Mouse (Mus musculus): Measurements from ENCODE around the gene Faf2. TPM values are rescaled to one million over a fixed set of nuclear protein-coding genes. Genes with fewer than 3 reads are reported as not detected.

Gene Faf2
- total and polyA plus RNA-seq, 2 experiments from 2014 or later: 49.3 to 60.5 TPM

GRCm38 (mm10) chr13:54593617-54594016 lies 28.0 kb upstream of the Faf2 start:
- 86% methylated on average over 11 of the region's 11 CpGs for WGBS
- ATAC-seq (no peak), DNase-seq (no peak)
- Histone ChIP-seq H3K9ac (no peak overlapping the region), H3K4me1 (ENCODE audit: insufficient read depth) (peaks cover 8% of the 10 kb centered on the region; the same call in 1 of the 2 replicates), H3K36me3 (ENCODE audit: insufficient read depth) (peaks cover 50% of the 10 kb centered on the region), H3K27me3 (ENCODE audit: insufficient read depth, low read length) (no peaks in the 10 kb centered on the region), H3K4me2 (ENCODE audit: low read depth) (no peak overlapping the region), H3K4me3 (ENCODE audit: low read depth, low read length) (no peak overlapping the region), H3K27ac (ENCODE audit: low read depth, low read length) (no peak overlapping the region), H3K9me3 (ENCODE audit: low read length) (no peaks in the 10 kb centered on the region)
- no peak for TF ChIP-seq CTCF (IDR thresholded peaks at IDR 0.05; ENCODE audit: low read depth)

- H3K9ac ChIP-seq: no peak overlapping the region
- peaks cover 54% of the 10 kb centered on the region for H3K36me3 ChIP-seq (ENCODE audit: insufficient read depth)
Observed at GRCm38 (mm10) chr13:54596107-54596690, 25.4 kb upstream of the Faf2 start.

DNA sequence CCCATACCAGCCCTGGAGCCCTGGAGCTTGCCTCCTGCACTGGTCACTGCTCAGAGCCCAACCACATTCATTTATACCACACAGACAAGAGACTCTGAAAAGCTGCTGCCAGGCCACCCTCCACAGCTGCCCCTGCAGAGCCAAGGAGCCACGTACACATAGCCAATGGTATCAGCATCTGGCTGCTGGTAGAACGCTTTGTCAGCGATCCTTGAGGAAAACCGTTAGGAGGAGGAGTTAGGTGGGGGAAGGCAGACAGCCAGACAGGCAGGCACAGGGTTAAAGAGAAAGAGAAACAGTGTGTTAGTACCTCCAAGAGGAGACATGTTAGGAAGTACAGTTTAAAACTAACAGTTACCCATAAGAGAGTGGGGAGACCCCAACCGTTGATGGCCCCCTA lies 24.7 kb upstream of the Faf2 start:
- no peaks in the 10 kb centered on the region for H3K27me3 ChIP-seq (ENCODE audit: insufficient read depth, low read length)
- H3K4me1 ChIP-seq (ENCODE audit: insufficient read depth): no peaks in the 10 kb centered on the region
- no peak for TF ChIP-seq CTCF (IDR thresholded peaks at IDR 0.05; ENCODE audit: low read depth)
- DNase-seq (no peak), ATAC-seq (0 out of 2 replicates have a peak, but pooled peaks have one; percentile 42)
- no peak overlapping the region for H3K4me3 ChIP-seq (ENCODE audit: low read depth, low read length)
- H3K9me3 ChIP-seq (ENCODE audit: low read length): no peaks in the 10 kb centered on the region
- peaks cover 57% of the 10 kb centered on the region for H3K36me3 ChIP-seq (ENCODE audit: insufficient read depth)
- no peak overlapping the region for H3K27ac ChIP-seq (ENCODE audit: low read depth, low read length)
- no peak overlapping the region for H3K9ac ChIP-seq
- 68% methylated on average over 5 of the region's 5 CpGs for WGBS
- H3K4me2 ChIP-seq (ENCODE audit: low read depth): no peak overlapping the region

More at GRCm38 (mm10) chr13:54596107-54596690, 25.4 kb upstream of the Faf2 start:
- no peak for TF ChIP-seq CTCF (IDR thresholded peaks at IDR 0.05; ENCODE audit: low read depth)
- no peak for DNase-seq
- ATAC-seq: no peak
- Histone ChIP-seq H3K27me3 (ENCODE audit: insufficient read depth, low read length) (no peaks in the 10 kb centered on the region), H3K4me2 (ENCODE audit: low read depth) (no peak overlapping the region), H3K4me1 (ENCODE audit: insufficient read depth) (peaks cover 5% of the 10 kb centered on the region; the same call in 1 of the 2 replicates), H3K9me3 (ENCODE audit: low read length) (no peaks in the 10 kb centered on the region), H3K27ac (ENCODE audit: low read depth, low read length) (no peak overlapping the region), H3K4me3 (ENCODE audit: low read depth, low read length) (no peak overlapping the region)
- 78% methylated on average over 8 of the region's 8 CpGs for WGBS

DNA sequence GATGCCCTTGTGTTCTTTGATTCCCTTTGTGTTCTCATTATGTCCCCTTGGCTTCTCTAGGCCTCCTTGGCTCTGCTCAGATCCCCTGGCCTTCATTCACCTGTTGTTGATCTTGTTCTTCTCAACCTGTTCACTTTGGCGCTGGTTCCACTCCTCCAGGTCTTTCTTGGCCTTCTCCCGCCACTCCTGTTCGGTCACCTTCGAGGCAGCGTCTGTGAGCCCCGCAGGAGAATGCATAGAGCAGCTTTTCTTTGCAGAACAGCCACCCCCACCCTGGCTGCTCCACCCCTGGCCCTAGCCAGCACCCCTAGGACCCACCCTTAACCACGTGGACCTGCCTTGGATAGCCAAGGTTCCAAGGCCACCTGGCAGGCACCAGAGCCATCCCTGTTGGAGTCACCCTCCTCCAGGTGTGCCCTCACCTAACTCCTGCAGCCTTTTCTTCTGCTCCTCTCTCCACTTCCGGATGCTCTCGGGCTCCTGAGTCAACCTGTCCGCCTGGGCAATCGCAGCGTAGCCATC lies 22.9 kb upstream of the Faf2 start:
- no peak for ATAC-seq
- H3K4me3 ChIP-seq (ENCODE audit: low read depth, low read length): no peak overlapping the region
- no peaks in the 10 kb centered on the region for H3K27me3 ChIP-seq (ENCODE audit: insufficient read depth, low read length)
- H3K4me2 ChIP-seq (ENCODE audit: low read depth): no peak overlapping the region
- peaks cover 55% of the 10 kb centered on the region for H3K36me3 ChIP-seq (ENCODE audit: insufficient read depth)
- H3K4me1 ChIP-seq (ENCODE audit: insufficient read depth): no peaks in the 10 kb centered on the region
- H3K27ac ChIP-seq (ENCODE audit: low read depth, low read length): no peak overlapping the region
- no peaks in the 10 kb centered on the region for H3K9me3 ChIP-seq (ENCODE audit: low read length)
- WGBS: 92% methylated on average over 12 of the region's 12 CpGs
- H3K9ac ChIP-seq: no peak overlapping the region
- no peak for TF ChIP-seq CTCF (IDR thresholded peaks at IDR 0.05; ENCODE audit: low read depth)
- DNase-seq: no peak

- peaks cover 48% of the 10 kb centered on the region for H3K36me3 ChIP-seq (ENCODE audit: insufficient read depth)
- no peak overlapping the region for H3K9ac ChIP-seq
- H3K4me1 ChIP-seq (ENCODE audit: insufficient read depth): no peaks in the 10 kb centered on the region
- H3K4me3 ChIP-seq (ENCODE audit: low read depth, low read length): no peak overlapping the region
- DNase-seq (no peak), ATAC-seq (no peak)
- no peak for TF ChIP-seq CTCF (IDR thresholded peaks at IDR 0.05; ENCODE audit: low read depth)
- no peak overlapping the region for H3K27ac ChIP-seq (ENCODE audit: low read depth, low read length)
- no peaks in the 10 kb centered on the region for H3K9me3 ChIP-seq (ENCODE audit: low read length)
- no peak overlapping the region for H3K4me2 ChIP-seq (ENCODE audit: low read depth)
- WGBS: 49% methylated on average over 3 of the region's 3 CpGs
- no peaks in the 10 kb centered on the region for H3K27me3 ChIP-seq (ENCODE audit: insufficient read depth, low read length)
Observed at GRCm38 (mm10) chr13:54602639-54603111, 18.9 kb upstream of the Faf2 start.

GRCm38 (mm10) chr13:54603501-54603900 lies 18.1 kb upstream of the Faf2 start:
- DNase-seq: no peak
- H3K4me3 ChIP-seq (ENCODE audit: low read depth, low read length): no peak overlapping the region
- H3K27ac ChIP-seq (ENCODE audit: low read depth, low read length): no peak overlapping the region
- TF ChIP-seq CTCF (IDR thresholded peaks at IDR 0.05; ENCODE audit: low read depth): peak; percentile 4; the same call in 1 of the 2 replicates
- H3K4me1 ChIP-seq (ENCODE audit: insufficient read depth): no peaks in the 10 kb centered on the region
- H3K27me3 ChIP-seq (ENCODE audit: insufficient read depth, low read length): no peaks in the 10 kb centered on the region
- no peak overlapping the region for H3K4me2 ChIP-seq (ENCODE audit: low read depth)
- H3K9me3 ChIP-seq (ENCODE audit: low read length): no peaks in the 10 kb centered on the region
- peaks cover 40% of the 10 kb centered on the region for H3K36me3 ChIP-seq (ENCODE audit: insufficient read depth)
- no peak for ATAC-seq
- no peak overlapping the region for H3K9ac ChIP-seq

- Histone ChIP-seq H3K9ac (no peak overlapping the region), H3K4me1 (ENCODE audit: insufficient read depth) (peaks cover 7% of the 10 kb centered on the region; the same call in 1 of the 2 replicates), H3K9me3 (ENCODE audit: low read length) (no peaks in the 10 kb centered on the region), H3K27ac (ENCODE audit: low read depth, low read length) (no peak overlapping the region), H3K27me3 (ENCODE audit: insufficient read depth, low read length) (no peaks in the 10 kb centered on the region), H3K36me3 (ENCODE audit: insufficient read depth) (peaks cover 37% of the 10 kb centered on the region), H3K4me2 (ENCODE audit: low read depth) (no peak overlapping the region), H3K4me3 (ENCODE audit: low read depth, low read length) (no peak overlapping the region)
- ATAC-seq (no peak), DNase-seq (no peak)
- whole genome bisulfite sequencing: 34% methylated on average over 4 of the region's 4 CpGs
- no peak for TF ChIP-seq CTCF (IDR thresholded peaks at IDR 0.05; ENCODE audit: low read depth)
Observed at GRCm38 (mm10) chr13:54604221-54604620, 17.4 kb upstream of the Faf2 start.

All from forebrain, postnatal 0 days (tissue).